Mouse (Mus musculus) thymus, postnatal 10 days (tissue): ENCODE results near the gene Tmem117.

ENCODE experiments used
- DNase-seq, 2 experiments: peaks; one replicate each; pipeline ENCODE4 v3.0.0; 2021; ENCODE audit warnings: low spot score in 2 of 2

Tmem117 gene

GRCm38 (mm10) chr15:95145118-95145517, 516.1 kb downstream of the Tmem117 start:
- DNase-seq = no peak
